Mouse (Mus musculus) cerebellum, postnatal 25 days (tissue): Measurements from ENCODE around the gene Epas1.

ENCODE experiments used
- DNase-seq, 2 experiments: peaks; one replicate each; pipeline ENCODE4 v3.0.0; 2021; ENCODE audit warnings: mixed read lengths in 2 of 2

Epas1 gene

GRCm38 (mm10) chr17:86829383-86830175, 76.1 kb downstream of the Epas1 start:
- no peak for DNase-seq

- no peak for DNase-seq
These were observed 77.4 kb downstream of the Epas1 start for GRCm38 (mm10) chr17:86830893-86831292.

- DNase-seq = peak; percentile 36 to 63
These were observed 79.2 kb downstream of the Epas1 start for GRCm38 (mm10) chr17:86832562-86833327.

- no peak for DNase-seq
These were observed 80.4 kb downstream of the Epas1 start for GRCm38 (mm10) chr17:86833945-86834344.

GRCm38 (mm10) chr17:86839308-86839707, 85.8 kb downstream of the Epas1 start:
- DNase-seq = no peak

- DNase-seq = no peak
These were observed 97.3 kb downstream of the Epas1 start for GRCm38 (mm10) chr17:86850700-86851337.

- DNase-seq = no peak
These were observed 98.3 kb downstream of the Epas1 start for GRCm38 (mm10) chr17:86851782-86852181.

- no peak for DNase-seq
These were observed 99.1 kb downstream of the Epas1 start for GRCm38 (mm10) chr17:86852591-86853031.

- no peak for DNase-seq
These were observed 117.1 kb downstream of the Epas1 start for GRCm38 (mm10) chr17:86870586-86870985.

- DNase-seq = no peak
These were observed 119.1 kb downstream of the Epas1 start for GRCm38 (mm10) chr17:86872643-86873042.

GRCm38 (mm10) chr17:86876940-86877339, 123.4 kb downstream of the Epas1 start:
- DNase-seq = no peak

- DNase-seq = no peak
These were observed 124.2 kb downstream of the Epas1 start for GRCm38 (mm10) chr17:86877747-86878146.

- DNase-seq = no peak
These were observed 126.6 kb downstream of the Epas1 start for GRCm38 (mm10) chr17:86880056-86880455.

GRCm38 (mm10) chr17:86880461-86881044, 127.1 kb downstream of the Epas1 start:
- DNase-seq = no peak
